Mouse (Mus musculus) lung, embryonic 15.5 days (tissue): ENCODE results near the gene Ccdc107. TPM values are rescaled to one million over a fixed set of nuclear protein-coding genes. Genes with fewer than 3 reads are reported as not detected.

Experiments used
- ATAC-seq: fragments of 200-750 bp; cut with Nextera tagmentation; 2 replicates; pipeline ENCODE4 v1.8.0; 2017; ENCODE audit warnings: moderate number of reproducible peaks, borderline replicate concordance; ENCODE audit not compliant: low FRiP score, low TSS enrichment; ENCODE audit errors: extremely low read depth
- H3K27ac ChIP-seq: fragments of 300-500 bp; sonication (generic); 2 replicates; pipeline ENCODE4 v1.5.1; 2015; ENCODE audit warnings: moderate library complexity, mild to moderate bottlenecking, inconsistent platforms
- H3K27me3 ChIP-seq: fragments of 300-500 bp; sonication (generic); 2 replicates; pipeline ENCODE4 v1.6.1; 2015; ENCODE audit warnings: inconsistent platforms
- H3K36me3 ChIP-seq: fragments of 300-500 bp; sonication (generic); 2 replicates; pipeline ENCODE4 v1.6.1; 2015; ENCODE audit warnings: inconsistent platforms
- H3K4me1 ChIP-seq: fragments of 300-500 bp; sonication (generic); 2 replicates; pipeline ENCODE4 v1.6.1; 2015; ENCODE audit warnings: inconsistent platforms
- H3K4me2 ChIP-seq: fragments of 300-500 bp; sonication (generic); 2 replicates; pipeline ENCODE4 v1.6.1; 2015; ENCODE audit warnings: inconsistent platforms, mild to moderate bottlenecking, moderate library complexity
- H3K4me3 ChIP-seq: fragments of 300-500 bp; sonication (generic); 2 replicates; pipeline ENCODE4 v1.5.1; 2015; ENCODE audit warnings: mild to moderate bottlenecking, inconsistent platforms
- H3K9ac ChIP-seq: fragments of 300-500 bp; sonication (generic); 2 replicates; pipeline ENCODE4 v1.6.1; 2015; ENCODE audit warnings: inconsistent platforms
- H3K9me3 ChIP-seq: fragments of 300-500 bp; sonication (generic); 2 replicates; pipeline ENCODE4 v1.6.1; 2016; ENCODE audit warnings: inconsistent platforms
- WGBS: fragments of 180-500 bp; shearing (Covaris S2); methylation state at CpG from one replicate; pipeline ENCODE4 v1.1.7; 2015; 5-methylcytosine and 5-hydroxymethylcytosine counted together
- polyA plus RNA-seq: library from polyadenylated mRNA; unstranded; fragments of >200 nt; fragmentation: Nextera tagmentation; extraction: Ambion mirVana; gene quantifications from 2 replicates; pipeline ENCODE4 v1.2.1, GENCODE M21; 2015

The Ccdc107 gene
- polyA plus RNA-seq, result 67.4 and 70.1 TPM in 2 replicates

- under 1% methylated on average over 25 of the region's 25 CpGs for WGBS
- Histone ChIP-seq H3K4me1 (peaks cover 25% of the 10 kb centered on the region), H3K27me3 (no peaks in the 10 kb centered on the region), H3K9ac (peak within 1 kb of the TSS; percentile 84), H3K4me2 (peak within 1 kb of the TSS; percentile 73), H3K4me3 (peak within 1 kb of the TSS; percentile 65), H3K36me3 (peaks cover 12% of the 10 kb centered on the region; the same call in 1 of the 2 replicates), H3K27ac (peak within 1 kb of the TSS; percentile 93), H3K9me3 (no peaks in the 10 kb centered on the region)
- ATAC-seq, result peak; percentile 97
These were observed at the start of gene Ccdc107 for GRCm38 (mm10) chr4:43492821-43493185. Gene Ccdc107 (plus strand): TSS chr4:43492900.

DNA sequence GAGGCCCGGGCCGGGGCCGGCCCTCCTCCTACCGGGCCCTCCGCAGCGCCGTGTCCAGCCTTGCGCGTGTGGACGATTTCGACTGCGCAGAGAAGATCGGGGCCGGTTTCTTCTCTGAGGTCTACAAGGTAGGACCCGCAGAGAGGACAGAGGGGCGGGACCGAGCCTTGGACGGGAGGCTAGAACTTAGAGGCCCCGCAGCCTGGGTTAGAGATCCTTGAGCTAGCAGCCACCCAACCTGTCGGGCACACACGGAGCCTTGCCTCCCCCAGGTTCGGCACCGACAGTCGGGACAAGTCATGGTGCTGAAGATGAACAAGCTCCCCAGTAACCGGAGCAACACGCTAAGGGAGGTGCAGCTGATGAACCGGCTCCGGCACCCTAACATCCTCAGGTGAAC, 49.2 kb upstream of the Ccdc107 start:
- WGBS, result 2% methylated on average over 28 of the region's 28 CpGs
- H3K4me3 ChIP-seq, result peak overlapping the region; percentile 94
- no peaks in the 10 kb centered on the region for H3K9me3 ChIP-seq
- no peak for ATAC-seq
- H3K27ac ChIP-seq, result peak overlapping the region; percentile 96
- no peaks in the 10 kb centered on the region for H3K27me3 ChIP-seq
- H3K4me1 ChIP-seq, result peaks cover 13% of the 10 kb centered on the region
- H3K36me3 ChIP-seq, result peaks cover 34% of the 10 kb centered on the region
- peak overlapping the region; percentile 98 for H3K4me2 ChIP-seq
- H3K9ac ChIP-seq, result peak overlapping the region; percentile 91

GRCm38 (mm10) chr4:43447251-43447650, 45.4 kb upstream of the Ccdc107 start:
- no peak overlapping the region for H3K27ac ChIP-seq
- H3K4me2 ChIP-seq, result no peak overlapping the region
- H3K36me3 ChIP-seq, result peaks cover 35% of the 10 kb centered on the region
- H3K4me3 ChIP-seq, result no peak overlapping the region
- H3K9me3 ChIP-seq, result no peaks in the 10 kb centered on the region
- H3K4me1 ChIP-seq, result peaks cover 13% of the 10 kb centered on the region
- H3K9ac ChIP-seq, result no peak overlapping the region
- ATAC-seq, result no peak
- 0 out of 2 replicates have a peak, but pooled peaks cover 7% of the 10 kb centered on the region for H3K27me3 ChIP-seq
- 90% methylated on average over 13 of the region's 13 CpGs for WGBS

DNA sequence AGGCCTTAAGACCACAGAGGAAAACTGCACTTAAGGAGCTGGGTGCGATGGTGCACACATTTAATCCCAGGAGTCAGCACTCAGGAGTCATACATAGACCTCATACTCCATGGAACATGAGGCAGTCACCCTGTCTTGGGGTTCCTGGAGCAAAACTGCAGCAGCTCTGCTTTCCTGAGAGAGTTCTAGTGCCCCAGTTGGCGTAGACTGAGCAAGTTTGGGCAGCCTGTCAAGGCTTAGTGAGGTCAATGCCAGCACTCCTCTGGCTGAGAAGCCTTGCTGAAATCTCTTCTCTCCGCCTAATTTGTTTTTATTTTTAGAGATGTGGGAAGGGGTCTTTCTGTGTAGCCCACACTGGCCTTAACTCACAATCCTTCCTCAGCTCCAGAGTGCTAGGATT, 44.1 kb upstream of the Ccdc107 start:
- no peak overlapping the region for H3K27ac ChIP-seq
- no peak overlapping the region for H3K4me2 ChIP-seq
- H3K36me3 ChIP-seq, result peaks cover 35% of the 10 kb centered on the region
- H3K9ac ChIP-seq, result no peak overlapping the region
- peaks cover 16% of the 10 kb centered on the region for H3K4me1 ChIP-seq
- ATAC-seq, result no peak
- no peaks in the 10 kb centered on the region for H3K9me3 ChIP-seq
- 79% methylated on average over 3 of the region's 3 CpGs for WGBS
- H3K27me3 ChIP-seq, result peaks cover 18% of the 10 kb centered on the region
- H3K4me3 ChIP-seq, result no peak overlapping the region

- peaks cover 37% of the 10 kb centered on the region for H3K27me3 ChIP-seq
- no peak overlapping the region for H3K4me2 ChIP-seq
- peaks cover 11% of the 10 kb centered on the region for H3K36me3 ChIP-seq
- no peak overlapping the region for H3K9ac ChIP-seq
- peaks cover 17% of the 10 kb centered on the region for H3K4me1 ChIP-seq
- no peak for ATAC-seq
- H3K4me3 ChIP-seq, result no peak overlapping the region
- H3K27ac ChIP-seq, result no peak overlapping the region
- WGBS, result 41% methylated on average over 11 of the region's 11 CpGs
- no peaks in the 10 kb centered on the region for H3K9me3 ChIP-seq
These were observed 40.4 kb upstream of the Ccdc107 start for GRCm38 (mm10) chr4:43452315-43452714.

- Histone ChIP-seq H3K9ac (no peak overlapping the region; the same call in 1 of the 2 replicates), H3K9me3 (no peaks in the 10 kb centered on the region), H3K27ac (no peak overlapping the region), H3K36me3 (peaks cover 2% of the 10 kb centered on the region; the same call in 1 of the 2 replicates), H3K4me3 (peak overlapping the region; percentile 10; the same call in 1 of the 2 replicates), H3K27me3 (peaks cover 37% of the 10 kb centered on the region), H3K4me1 (peaks cover 19% of the 10 kb centered on the region), H3K4me2 (peak overlapping the region; percentile 48)
- under 1% methylated on average over 18 of the region's 18 CpGs for WGBS
- ATAC-seq, result no peak
These were observed 39.3 kb upstream of the Ccdc107 start for GRCm38 (mm10) chr4:43453413-43453812.

- Histone ChIP-seq H3K4me2 (peak within 1 kb of the TSS; percentile 48), H3K9ac (no peak within 1 kb of the TSS; the same call in 1 of the 2 replicates), H3K9me3 (no peaks in the 10 kb centered on the region), H3K36me3 (no peaks in the 10 kb centered on the region), H3K4me1 (peaks cover 19% of the 10 kb centered on the region), H3K27me3 (peaks cover 37% of the 10 kb centered on the region), H3K4me3 (peak within 1 kb of the TSS; percentile 10; the same call in 1 of the 2 replicates), H3K27ac (no peak within 1 kb of the TSS)
- 26% methylated on average over 20 of the region's 20 CpGs for WGBS
- 0 out of 2 replicates have a peak, but pooled peaks have one; percentile 15 for ATAC-seq
These were observed 38.5 kb upstream of the Ccdc107 start, which contains the start of gene Cd72 for GRCm38 (mm10) chr4:43454041-43454836. Gene Cd72 (minus strand): TSS chr4:43454628.

GRCm38 (mm10) chr4:43456470-43456869, 36.2 kb upstream of the Ccdc107 start:
- no peak overlapping the region for H3K27ac ChIP-seq
- H3K36me3 ChIP-seq, result no peaks in the 10 kb centered on the region
- WGBS, result 28% methylated on average over 4 of the region's 4 CpGs
- H3K4me2 ChIP-seq, result no peak overlapping the region
- H3K4me1 ChIP-seq, result peaks cover 19% of the 10 kb centered on the region
- peaks cover 37% of the 10 kb centered on the region for H3K27me3 ChIP-seq
- no peak overlapping the region for H3K4me3 ChIP-seq
- no peaks in the 10 kb centered on the region for H3K9me3 ChIP-seq
- peak; percentile 26; the same call in 1 of the 2 replicates for ATAC-seq
- no peak overlapping the region for H3K9ac ChIP-seq

DNA sequence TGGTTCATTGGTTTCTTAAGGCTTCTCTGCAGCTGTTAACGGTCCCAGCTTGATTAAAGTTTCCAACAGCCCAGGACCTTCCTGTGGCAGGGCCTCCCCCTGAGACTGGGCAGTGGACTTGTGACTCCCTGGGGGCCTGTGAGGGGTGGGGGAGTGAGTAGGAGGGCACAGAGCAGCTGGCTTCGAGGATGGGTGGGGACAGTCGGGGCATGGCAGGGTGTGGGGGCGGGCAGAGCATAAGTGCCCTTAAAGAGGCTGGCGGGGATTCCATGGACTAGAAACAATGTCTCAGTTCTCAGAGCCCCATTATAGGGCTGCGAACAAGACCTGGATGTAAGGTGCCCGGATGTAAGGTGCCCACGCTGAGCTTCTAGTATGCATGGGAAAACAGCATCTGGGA, 35.6 kb upstream of the Ccdc107 start:
- Histone ChIP-seq H3K36me3 (no peaks in the 10 kb centered on the region), H3K4me1 (peaks cover 19% of the 10 kb centered on the region), H3K27me3 (peaks cover 31% of the 10 kb centered on the region), H3K27ac (no peak overlapping the region), H3K9me3 (no peaks in the 10 kb centered on the region), H3K4me2 (no peak overlapping the region), H3K9ac (no peak overlapping the region), H3K4me3 (no peak overlapping the region)
- WGBS, result 17% methylated on average over 8 of the region's 8 CpGs
- ATAC-seq, result no peak

GRCm38 (mm10) chr4:43463102-43463501, 29.6 kb upstream of the Ccdc107 start:
- no peak overlapping the region for H3K27ac ChIP-seq
- H3K9me3 ChIP-seq, result no peaks in the 10 kb centered on the region
- no peak overlapping the region for H3K9ac ChIP-seq
- H3K4me1 ChIP-seq, result no peaks in the 10 kb centered on the region
- no peak overlapping the region for H3K4me3 ChIP-seq
- no peak overlapping the region for H3K4me2 ChIP-seq
- H3K36me3 ChIP-seq, result no peaks in the 10 kb centered on the region
- no peaks in the 10 kb centered on the region for H3K27me3 ChIP-seq
- 80% methylated on average over 5 of the region's 5 CpGs for WGBS
- no peak for ATAC-seq

- Histone ChIP-seq H3K4me2 (no peak overlapping the region), H3K27me3 (no peaks in the 10 kb centered on the region), H3K4me3 (no peak overlapping the region), H3K4me1 (no peaks in the 10 kb centered on the region), H3K36me3 (no peaks in the 10 kb centered on the region), H3K9ac (no peak overlapping the region), H3K9me3 (no peaks in the 10 kb centered on the region), H3K27ac (no peak overlapping the region)
- no peak; the same call in 1 of the 2 replicates for ATAC-seq
- WGBS, result 84% methylated on average over 6 of the region's 6 CpGs
These were observed 26.8 kb upstream of the Ccdc107 start for GRCm38 (mm10) chr4:43465935-43466334.

- H3K27ac ChIP-seq, result no peak overlapping the region
- WGBS, result 82% methylated on average over 7 of the region's 7 CpGs
- H3K9me3 ChIP-seq, result no peaks in the 10 kb centered on the region
- H3K9ac ChIP-seq, result no peak overlapping the region
- no peak overlapping the region for H3K4me3 ChIP-seq
- no peak overlapping the region for H3K4me2 ChIP-seq
- H3K36me3 ChIP-seq, result no peaks in the 10 kb centered on the region
- ATAC-seq, result no peak
- H3K27me3 ChIP-seq, result no peaks in the 10 kb centered on the region
- H3K4me1 ChIP-seq, result no peaks in the 10 kb centered on the region
These were observed 25.8 kb upstream of the Ccdc107 start for GRCm38 (mm10) chr4:43466872-43467271.
